Mouse (Mus musculus): ENCODE data around the gene Olfr98. TPM values are rescaled to one million over a fixed set of nuclear protein-coding genes. Genes with fewer than 3 reads are reported as not detected.

Gene Olfr98
- polyA plus RNA-seq (2015; fragmentation: Illumina TruSeq; extraction: RNeasy Lipid Tissue Mini Kit (QIAGEN cat#74804); ENCODE audit: insufficient read depth, low read depth, low replicate concordance): not detected

DNA sequence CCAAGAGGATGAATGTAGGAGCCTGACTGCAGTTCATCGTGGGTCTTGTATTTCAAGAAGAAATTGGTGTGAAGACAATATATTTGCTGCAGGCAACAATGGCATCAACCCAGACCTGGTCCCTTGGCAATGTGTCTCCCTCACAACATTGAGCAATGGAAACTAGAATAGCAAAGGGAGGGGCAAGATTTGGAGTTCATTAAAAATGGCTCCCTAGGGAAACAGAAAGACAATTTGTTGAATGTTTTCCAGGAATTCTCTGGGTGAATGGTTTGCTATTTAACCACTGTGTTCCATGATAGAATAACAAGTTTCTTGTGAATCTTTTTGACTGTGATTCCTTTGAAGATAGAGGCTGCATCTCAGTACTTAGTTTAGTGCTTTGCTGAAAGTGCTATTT lies at the start of gene Olfr98:
Olfr98 (minus strand) TSS at position 124 of the 400 bp plus-strand sequence.

GRCm38 (mm10) chr17:37304213-37304612 lies 40.7 kb upstream of the Olfr98 start, which contains the start of gene Olfr101:
Olfr101 (minus strand) TSS chr17:37304313.

GRCm38 (mm10) chr17:37283360-37283759 lies 19.8 kb upstream of the Olfr98 start, which contains the start of gene Olfr99:
Olfr99 (minus strand) TSS chr17:37283460.

DNA sequence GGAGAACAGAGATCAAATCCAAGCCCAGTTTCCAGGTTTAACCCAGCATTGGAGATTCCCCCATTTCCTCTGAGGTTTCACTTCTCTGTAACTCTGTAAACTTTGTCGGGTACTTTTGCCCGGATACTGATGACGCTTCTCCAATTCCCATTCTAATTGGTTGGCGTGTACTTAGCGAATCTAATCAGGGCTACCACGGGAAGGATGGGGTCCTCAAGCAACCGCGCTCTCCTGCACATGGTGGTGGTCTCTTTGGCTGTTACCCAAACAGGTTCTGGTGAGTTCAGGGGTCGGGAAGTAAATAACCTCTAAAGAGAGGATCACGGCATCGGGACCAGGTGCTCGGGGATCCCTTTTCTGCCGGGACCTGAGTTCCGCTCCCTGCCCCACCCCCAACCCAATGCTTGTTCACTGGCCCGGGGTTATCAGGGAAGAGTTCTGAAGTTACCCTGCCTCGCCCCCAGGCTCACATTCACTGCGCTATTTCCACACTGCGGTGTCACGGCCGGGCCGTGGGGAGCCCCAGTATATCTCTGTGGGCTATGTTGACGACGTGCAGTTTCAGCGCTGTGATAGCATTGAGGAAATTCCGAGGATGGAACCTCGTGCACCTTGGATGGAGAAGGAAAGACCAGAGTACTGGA lies 6.6 kb upstream of the Olfr98 start, which contains the start of gene H2-M3:
H2-M3 (plus strand) TSS at position 163 of the 644 bp plus-strand sequence.

DNA sequence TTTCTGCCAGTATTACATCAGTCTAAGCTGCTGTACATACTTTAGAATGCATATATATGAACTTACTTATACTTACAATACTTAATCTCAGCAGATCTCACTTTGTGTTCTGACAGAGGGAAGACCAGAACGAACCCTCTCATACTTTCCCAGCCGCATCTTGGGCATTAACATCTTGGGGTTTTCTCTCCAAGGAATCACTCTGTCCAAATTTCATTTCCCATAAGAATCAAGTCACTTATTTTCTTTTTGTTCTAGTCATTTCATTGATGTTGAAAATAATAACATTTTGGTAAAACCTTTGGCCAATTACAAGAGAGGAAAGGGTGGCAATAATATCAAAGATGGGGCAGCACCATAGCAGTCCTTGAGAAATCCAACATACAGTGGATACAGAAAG lies 26.3 kb downstream of the Olfr98 start, which contains the start of gene Olfr97:
Olfr97 (minus strand) TSS at position 101 of the 400 bp plus-strand sequence.

DNA sequence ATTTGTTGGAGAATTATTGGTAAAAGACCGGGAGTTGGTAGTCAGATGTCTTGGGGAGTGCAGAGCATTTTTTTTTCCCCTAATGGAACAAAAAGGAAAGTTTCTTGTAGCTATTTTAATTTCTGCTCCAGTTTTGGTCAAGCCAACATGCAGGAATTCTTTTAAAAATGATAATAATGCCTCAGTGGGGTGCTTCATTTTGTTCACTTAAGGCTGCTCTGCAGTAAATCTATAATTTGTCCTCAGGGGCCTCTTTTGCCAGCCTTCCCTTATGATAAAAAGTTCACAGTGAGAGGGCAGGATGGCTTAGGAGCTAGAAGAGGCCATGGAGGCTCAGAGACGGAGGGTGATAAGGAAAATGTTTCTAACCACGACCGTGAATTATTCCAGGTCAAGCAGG lies 43.7 kb downstream of the Olfr98 start, which contains the start of gene Olfr96:
Olfr96 (plus strand) TSS at position 301 of the 400 bp plus-strand sequence.

GRCm38 (mm10) chr17:37213018-37213417 lies 50.5 kb downstream of the Olfr98 start, which contains the start of gene Olfr95:
Olfr95 (minus strand) TSS chr17:37213118.

Other genes starting within 250 kb of the Olfr98 start
- gene Mog, start 240.4 kb downstream of the Olfr98 start, polyA plus RNA-seq (2015; fragmentation: Illumina TruSeq; extraction: RNeasy Lipid Tissue Mini Kit (QIAGEN cat#74804); ENCODE audit: insufficient read depth, low read depth, low replicate concordance): not detected
- gene Gabbr1, start 217.8 kb downstream of the Olfr98 start, polyA plus RNA-seq (2015; fragmentation: Illumina TruSeq; extraction: RNeasy Lipid Tissue Mini Kit (QIAGEN cat#74804); ENCODE audit: insufficient read depth, low read depth, low replicate concordance): 12.4 TPM
- not detected for gene Olfr90, start 175.2 kb downstream of the Olfr98 start, polyA plus RNA-seq (2015; fragmentation: Illumina TruSeq; extraction: RNeasy Lipid Tissue Mini Kit (QIAGEN cat#74804); ENCODE audit: insufficient read depth, low read depth, low replicate concordance)
- gene Olfr91, start 165.5 kb downstream of the Olfr98 start, polyA plus RNA-seq (2015; fragmentation: Illumina TruSeq; extraction: RNeasy Lipid Tissue Mini Kit (QIAGEN cat#74804); ENCODE audit: insufficient read depth, low read depth, low replicate concordance): not detected
- gene Olfr92, start 143.7 kb downstream of the Olfr98 start, polyA plus RNA-seq (2015; fragmentation: Illumina TruSeq; extraction: RNeasy Lipid Tissue Mini Kit (QIAGEN cat#74804); ENCODE audit: insufficient read depth, low read depth, low replicate concordance): not detected
- not detected for gene Olfr93, start 102.3 kb downstream of the Olfr98 start, polyA plus RNA-seq (2015; fragmentation: Illumina TruSeq; extraction: RNeasy Lipid Tissue Mini Kit (QIAGEN cat#74804); ENCODE audit: insufficient read depth, low read depth, low replicate concordance)
- not detected for gene Ubd, start 69.9 kb downstream of the Olfr98 start, polyA plus RNA-seq (2015; fragmentation: Illumina TruSeq; extraction: RNeasy Lipid Tissue Mini Kit (QIAGEN cat#74804); ENCODE audit: insufficient read depth, low read depth, low replicate concordance)
- not detected for gene Olfr94, start 62.8 kb downstream of the Olfr98 start, polyA plus RNA-seq (2015; fragmentation: Illumina TruSeq; extraction: RNeasy Lipid Tissue Mini Kit (QIAGEN cat#74804); ENCODE audit: insufficient read depth, low read depth, low replicate concordance)
- gene Olfr95, start 50.6 kb downstream of the Olfr98 start, polyA plus RNA-seq (2015; fragmentation: Illumina TruSeq; extraction: RNeasy Lipid Tissue Mini Kit (QIAGEN cat#74804); ENCODE audit: insufficient read depth, low read depth, low replicate concordance): not detected
- not detected for gene Olfr96, start 43.6 kb downstream of the Olfr98 start, polyA plus RNA-seq (2015; fragmentation: Illumina TruSeq; extraction: RNeasy Lipid Tissue Mini Kit (QIAGEN cat#74804); ENCODE audit: insufficient read depth, low read depth, low replicate concordance)
- gene Olfr97, start 26.4 kb downstream of the Olfr98 start, polyA plus RNA-seq (2015; fragmentation: Illumina TruSeq; extraction: RNeasy Lipid Tissue Mini Kit (QIAGEN cat#74804); ENCODE audit: insufficient read depth, low read depth, low replicate concordance): not detected
- 5.1 TPM for gene H2-M3, start 6.5 kb upstream of the Olfr98 start, polyA plus RNA-seq (2015; fragmentation: Illumina TruSeq; extraction: RNeasy Lipid Tissue Mini Kit (QIAGEN cat#74804); ENCODE audit: insufficient read depth, low read depth, low replicate concordance)
- not detected for gene Olfr99, start 19.7 kb upstream of the Olfr98 start, polyA plus RNA-seq (2015; fragmentation: Illumina TruSeq; extraction: RNeasy Lipid Tissue Mini Kit (QIAGEN cat#74804); ENCODE audit: insufficient read depth, low read depth, low replicate concordance)
- gene Olfr101, start 40.6 kb upstream of the Olfr98 start, polyA plus RNA-seq (2015; fragmentation: Illumina TruSeq; extraction: RNeasy Lipid Tissue Mini Kit (QIAGEN cat#74804); ENCODE audit: insufficient read depth, low read depth, low replicate concordance): not detected
- not detected for gene Olfr102, start 53.3 kb upstream of the Olfr98 start, polyA plus RNA-seq (2015; fragmentation: Illumina TruSeq; extraction: RNeasy Lipid Tissue Mini Kit (QIAGEN cat#74804); ENCODE audit: insufficient read depth, low read depth, low replicate concordance)
- gene Olfr103, start 75.9 kb upstream of the Olfr98 start, polyA plus RNA-seq (2015; fragmentation: Illumina TruSeq; extraction: RNeasy Lipid Tissue Mini Kit (QIAGEN cat#74804); ENCODE audit: insufficient read depth, low read depth, low replicate concordance): not detected
- gene Olfr104-ps, start 95.8 kb upstream of the Olfr98 start, polyA plus RNA-seq (2015; fragmentation: Illumina TruSeq; extraction: RNeasy Lipid Tissue Mini Kit (QIAGEN cat#74804); ENCODE audit: insufficient read depth, low read depth, low replicate concordance): not detected
- not detected for gene Olfr105-ps, start 115.3 kb upstream of the Olfr98 start, polyA plus RNA-seq (2015; fragmentation: Illumina TruSeq; extraction: RNeasy Lipid Tissue Mini Kit (QIAGEN cat#74804); ENCODE audit: insufficient read depth, low read depth, low replicate concordance)
- gene Olfr106-ps, start 126.6 kb upstream of the Olfr98 start, polyA plus RNA-seq (2015; fragmentation: Illumina TruSeq; extraction: RNeasy Lipid Tissue Mini Kit (QIAGEN cat#74804); ENCODE audit: insufficient read depth, low read depth, low replicate concordance): not detected
- not detected for gene Olfr107, start 135.5 kb upstream of the Olfr98 start, polyA plus RNA-seq (2015; fragmentation: Illumina TruSeq; extraction: RNeasy Lipid Tissue Mini Kit (QIAGEN cat#74804); ENCODE audit: insufficient read depth, low read depth, low replicate concordance)
- gene Olfr108, start 181.7 kb upstream of the Olfr98 start, polyA plus RNA-seq (2015; fragmentation: Illumina TruSeq; extraction: RNeasy Lipid Tissue Mini Kit (QIAGEN cat#74804); ENCODE audit: insufficient read depth, low read depth, low replicate concordance): not detected
- not detected for gene Olfr109, start 195.2 kb upstream of the Olfr98 start, polyA plus RNA-seq (2015; fragmentation: Illumina TruSeq; extraction: RNeasy Lipid Tissue Mini Kit (QIAGEN cat#74804); ENCODE audit: insufficient read depth, low read depth, low replicate concordance)
- not detected for gene H2-M2, start 219.8 kb upstream of the Olfr98 start, polyA plus RNA-seq (2015; fragmentation: Illumina TruSeq; extraction: RNeasy Lipid Tissue Mini Kit (QIAGEN cat#74804); ENCODE audit: insufficient read depth, low read depth, low replicate concordance)
- not detected for gene Olfr110, start 228.7 kb upstream of the Olfr98 start, polyA plus RNA-seq (2015; fragmentation: Illumina TruSeq; extraction: RNeasy Lipid Tissue Mini Kit (QIAGEN cat#74804); ENCODE audit: insufficient read depth, low read depth, low replicate concordance)
- not detected for gene Olfr111, start 244.3 kb upstream of the Olfr98 start, polyA plus RNA-seq (2015; fragmentation: Illumina TruSeq; extraction: RNeasy Lipid Tissue Mini Kit (QIAGEN cat#74804); ENCODE audit: insufficient read depth, low read depth, low replicate concordance)

Measured in pancreas, adult 10 weeks (tissue).